Mouse (Mus musculus) heart, embryonic 12.5 days (tissue): ENCODE results near the gene Pbx3. TPM values are rescaled to one million over a fixed set of nuclear protein-coding genes. Genes with fewer than 3 reads are reported as not detected.

ENCODE experiments used
- ATAC-seq: fragments of 200-750 bp; cut with Nextera tagmentation; 2 replicates; pipeline ENCODE4 v1.8.0; 2017; ENCODE audit warnings: moderate TSS enrichment, moderate library complexity; ENCODE audit not compliant: insufficient number of reproducible peaks, low FRiP score
- H3K27ac ChIP-seq: fragments of 300-500 bp; sonication (generic); 2 replicates; pipeline ENCODE4 v1.5.1; 2016; ENCODE audit warnings: mild to moderate bottlenecking, moderate library complexity; ENCODE audit not compliant: poor library complexity, severe bottlenecking
- H3K27me3 ChIP-seq: fragments of 300-500 bp; sonication (generic); replicated peaks from 2 replicates; pipeline ENCODE4 v1.6.1; 2016; ENCODE audit warnings: mild to moderate bottlenecking, moderate library complexity
- H3K36me3 ChIP-seq: fragments of 300-500 bp; sonication (generic); 2 replicates; pipeline ENCODE4 v1.6.1; 2016; ENCODE audit warnings: mild to moderate bottlenecking, moderate library complexity
- H3K4me1 ChIP-seq: fragments of 300-500 bp; sonication (generic); replicated peaks from 2 replicates; pipeline ENCODE4 v1.6.1; 2016; ENCODE audit warnings: mild to moderate bottlenecking
- H3K4me2 ChIP-seq: fragments of 300-500 bp; sonication (generic); 2 replicates; pipeline ENCODE4 v1.6.1; 2016; ENCODE audit warnings: mild to moderate bottlenecking, moderate library complexity
- H3K4me3 ChIP-seq: fragments of 300-500 bp; sonication (generic); 2 replicates; pipeline ENCODE4 v1.5.1; 2016; ENCODE audit warnings: mild to moderate bottlenecking
- H3K9ac ChIP-seq: fragments of 300-500 bp; sonication (generic); 2 replicates; pipeline ENCODE4 v1.6.1; 2016; ENCODE audit warnings: mild to moderate bottlenecking, moderate library complexity
- H3K9me3 ChIP-seq: fragments of 300-500 bp; sonication (generic); replicated peaks from 2 replicates; pipeline ENCODE4 v1.6.1; 2016; ENCODE audit warnings: mild to moderate bottlenecking, moderate library complexity
- WGBS: fragments of 180-500 bp; shearing (Covaris S2); methylation state at CpG from one replicate; pipeline ENCODE4 v1.1.7; 2016; 5-methylcytosine and 5-hydroxymethylcytosine counted together
- polyA plus RNA-seq: library from polyadenylated mRNA; unstranded; fragments of >200 nt; fragmentation: Nextera tagmentation; extraction: Ambion mirVana; gene quantifications from 2 replicates; pipeline ENCODE4 v1.2.1, GENCODE M21; 2016

The Pbx3 gene
- polyA plus RNA-seq, 1 experiment from 2014 or later = 33.1 TPM

- Histone ChIP-seq H3K4me3 (no peak overlapping the region), H3K4me1 (peaks cover 3% of the 10 kb centered on the region), H3K36me3 (peaks cover 3% of the 10 kb centered on the region; the same call in 1 of the 2 replicates), H3K9ac (no peak overlapping the region), H3K4me2 (no peak overlapping the region), H3K27me3 (no peaks in the 10 kb centered on the region), H3K27ac (no peak overlapping the region), H3K9me3 (no peaks in the 10 kb centered on the region)
- ATAC-seq = no peak
- 87% methylated on average over 1 of the region's 1 CpGs for WGBS
These were observed 153.8 kb downstream of the Pbx3 start for GRCm38 (mm10) chr2:34219150-34219549.

DNA sequence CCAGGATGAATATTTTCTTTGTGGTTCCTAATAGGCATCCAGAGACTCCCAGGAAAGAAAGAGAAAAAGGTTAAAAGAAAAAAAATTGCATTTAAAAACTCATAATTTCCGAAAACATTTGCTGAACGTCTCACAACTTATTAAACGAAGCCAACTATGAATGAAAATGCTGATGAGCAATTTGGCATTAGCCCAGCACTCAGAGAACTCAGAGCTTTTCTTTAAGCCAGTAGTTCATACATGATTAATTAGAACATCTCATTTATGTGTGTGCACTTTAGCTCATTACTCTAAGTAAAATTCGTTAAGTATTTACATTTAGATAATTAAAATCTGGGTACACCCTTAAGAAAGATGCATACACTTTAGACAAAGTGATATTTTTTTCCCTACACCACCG, 155.3 kb downstream of the Pbx3 start:
- Histone ChIP-seq H3K9me3 (no peaks in the 10 kb centered on the region), H3K27me3 (no peaks in the 10 kb centered on the region), H3K4me2 (no peak overlapping the region), H3K9ac (no peak overlapping the region), H3K36me3 (0 out of 2 replicates have a peak, but pooled peaks cover 3% of the 10 kb centered on the region), H3K4me1 (no peaks in the 10 kb centered on the region), H3K4me3 (no peak overlapping the region), H3K27ac (no peak overlapping the region)
- no peak for ATAC-seq
- WGBS = 84% methylated on average over 5 of the region's 5 CpGs

DNA sequence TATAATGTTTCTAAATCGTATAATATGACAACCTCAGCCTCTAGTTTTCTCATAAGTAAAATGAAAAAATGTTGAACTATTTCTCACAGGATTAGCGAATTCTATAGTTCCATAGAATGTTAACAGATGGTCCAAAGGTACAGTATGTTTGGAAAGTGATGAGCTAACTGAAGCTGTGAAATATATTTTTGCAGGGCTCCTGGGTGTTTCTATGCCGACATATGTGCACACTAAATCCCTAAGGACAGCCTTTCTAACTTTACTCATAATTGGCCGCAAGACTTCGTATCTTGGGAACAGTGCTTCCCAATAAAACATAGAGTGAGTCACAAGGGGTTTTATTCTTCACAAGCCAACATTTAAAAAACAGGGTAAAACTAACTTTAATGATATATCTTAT, 157.4 kb downstream of the Pbx3 start:
- Histone ChIP-seq H3K4me2 (no peak overlapping the region), H3K4me1 (no peaks in the 10 kb centered on the region), H3K9ac (no peak overlapping the region), H3K9me3 (no peaks in the 10 kb centered on the region), H3K27me3 (no peaks in the 10 kb centered on the region), H3K36me3 (0 out of 2 replicates have a peak, but pooled peaks cover 7% of the 10 kb centered on the region), H3K27ac (no peak overlapping the region), H3K4me3 (no peak overlapping the region)
- no peak for ATAC-seq
- 89% methylated on average over 5 of the region's 5 CpGs for WGBS

DNA sequence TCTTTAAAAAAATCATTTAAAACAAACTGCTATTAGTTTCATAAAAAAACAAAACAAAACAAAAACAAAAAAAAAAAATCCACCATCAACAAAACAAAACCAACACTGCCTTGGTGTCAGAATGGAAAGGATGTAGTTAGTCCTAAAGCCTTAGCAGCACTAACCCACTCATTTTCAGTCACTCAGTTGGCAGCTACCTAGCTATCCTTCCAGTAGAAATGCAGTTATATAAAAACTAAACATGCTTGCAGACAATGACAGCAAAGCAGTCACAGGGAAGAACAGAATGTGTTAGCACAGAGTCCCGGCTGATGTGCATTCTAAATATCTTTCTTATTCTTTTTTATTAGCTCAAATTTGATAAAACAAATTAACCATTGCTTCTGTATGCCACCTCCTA, 160.5 kb downstream of the Pbx3 start:
- Histone ChIP-seq H3K27ac (no peak overlapping the region), H3K27me3 (no peaks in the 10 kb centered on the region), H3K9me3 (no peaks in the 10 kb centered on the region), H3K4me2 (no peak overlapping the region), H3K9ac (no peak overlapping the region), H3K36me3 (0 out of 2 replicates have a peak, but pooled peaks cover 10% of the 10 kb centered on the region), H3K4me3 (no peak overlapping the region), H3K4me1 (no peaks in the 10 kb centered on the region)
- no peak for ATAC-seq
- 83% methylated on average over 1 of the region's 1 CpGs for WGBS

DNA sequence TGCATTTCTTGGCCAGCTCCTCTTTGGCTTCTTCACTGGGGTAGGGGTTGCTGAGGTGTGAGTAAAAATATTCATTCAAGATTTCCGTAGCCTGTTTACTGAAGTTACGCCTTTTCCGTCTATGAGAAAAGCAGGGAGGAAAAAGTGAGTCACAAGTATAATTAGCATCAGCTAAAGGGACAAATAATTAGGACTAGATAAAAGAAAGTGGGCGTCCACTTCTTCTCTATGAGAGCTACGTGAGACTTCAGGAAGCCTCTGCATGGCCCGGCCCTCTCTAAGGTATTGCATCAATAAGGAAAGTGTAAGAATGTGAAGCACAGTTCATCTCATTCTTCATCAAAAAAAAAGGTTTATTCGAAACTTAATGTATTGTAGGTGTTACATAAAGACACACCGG, 168.1 kb downstream of the Pbx3 start:
- WGBS = 89% methylated on average over 8 of the region's 8 CpGs
- H3K27ac ChIP-seq = no peak overlapping the region
- peaks cover 21% of the 10 kb centered on the region for H3K36me3 ChIP-seq
- H3K9ac ChIP-seq = no peak overlapping the region
- H3K4me3 ChIP-seq = no peak overlapping the region
- ATAC-seq = no peak
- no peaks in the 10 kb centered on the region for H3K27me3 ChIP-seq
- H3K4me2 ChIP-seq = no peak overlapping the region
- no peaks in the 10 kb centered on the region for H3K9me3 ChIP-seq
- H3K4me1 ChIP-seq = no peaks in the 10 kb centered on the region

DNA sequence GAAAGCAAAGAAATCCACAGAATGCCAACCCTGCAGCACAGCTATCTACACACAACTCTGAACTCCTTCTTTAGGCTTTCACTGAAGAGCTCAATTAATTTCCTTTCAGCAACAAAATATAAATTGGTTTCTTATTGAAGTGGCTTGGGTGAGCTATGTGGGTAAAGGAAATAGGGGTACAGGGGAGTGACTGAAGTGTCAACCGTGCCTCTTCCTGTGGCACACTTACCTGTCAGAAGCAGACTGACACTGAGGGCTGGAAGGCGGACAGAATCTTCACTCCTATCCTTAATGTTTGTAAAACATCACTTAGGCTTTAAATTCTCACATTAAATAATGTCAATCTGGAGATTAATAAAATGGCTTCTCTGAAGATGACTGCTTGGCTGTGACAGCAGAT, 168.6 kb downstream of the Pbx3 start:
- ATAC-seq = no peak
- Histone ChIP-seq H3K27me3 (no peaks in the 10 kb centered on the region), H3K4me1 (no peaks in the 10 kb centered on the region)

GRCm38 (mm10) chr2:34193870-34194820, 178.8 kb downstream of the Pbx3 start:
- peaks cover 18% of the 10 kb centered on the region for H3K4me1 ChIP-seq
- no peaks in the 10 kb centered on the region for H3K27me3 ChIP-seq
- no peak overlapping the region for H3K27ac ChIP-seq
- peaks cover 6% of the 10 kb centered on the region; the same call in 1 of the 2 replicates for H3K36me3 ChIP-seq
- H3K4me2 ChIP-seq = no peak overlapping the region
- H3K9ac ChIP-seq = no peak overlapping the region
- no peak overlapping the region for H3K4me3 ChIP-seq
- no peak for ATAC-seq
- WGBS = 61% methylated on average over 8 of the region's 8 CpGs
- H3K9me3 ChIP-seq = no peaks in the 10 kb centered on the region

More for the DNA sequence above, 168.6 kb downstream of the Pbx3 start:
- Histone ChIP-seq H3K9ac (no peak overlapping the region), H3K4me2 (no peak overlapping the region), H3K9me3 (no peaks in the 10 kb centered on the region), H3K36me3 (peaks cover 21% of the 10 kb centered on the region), H3K27ac (no peak overlapping the region), H3K4me3 (no peak overlapping the region)
- WGBS = 88% methylated on average over 2 of the region's 2 CpGs

DNA sequence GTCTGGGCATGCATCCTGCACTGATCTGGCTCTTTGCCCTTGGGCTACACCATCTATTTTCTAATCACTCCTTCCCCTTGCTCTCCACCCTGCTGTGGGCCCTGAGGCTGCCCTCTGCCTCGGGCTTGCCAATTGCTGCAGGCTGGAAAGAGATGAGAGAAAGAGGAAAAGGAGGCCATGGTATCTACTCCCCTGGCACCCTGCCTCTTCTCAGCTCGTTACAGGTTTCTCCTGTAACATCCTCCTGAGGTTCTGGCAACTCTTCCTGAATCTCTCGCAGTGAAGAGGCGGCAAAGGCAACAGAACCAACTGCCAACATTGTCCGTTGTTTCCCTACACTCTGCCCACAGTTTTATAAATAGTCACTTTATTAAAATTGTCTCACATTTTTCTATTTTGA, 179.7 kb downstream of the Pbx3 start:
- Histone ChIP-seq H3K4me2 (no peak overlapping the region), H3K9me3 (no peaks in the 10 kb centered on the region), H3K4me1 (peaks cover 18% of the 10 kb centered on the region), H3K27me3 (no peaks in the 10 kb centered on the region), H3K36me3 (peaks cover 6% of the 10 kb centered on the region; the same call in 1 of the 2 replicates), H3K27ac (no peak overlapping the region), H3K4me3 (no peak overlapping the region), H3K9ac (no peak overlapping the region)
- ATAC-seq = no peak
- 56% methylated on average over 5 of the region's 5 CpGs for WGBS

DNA sequence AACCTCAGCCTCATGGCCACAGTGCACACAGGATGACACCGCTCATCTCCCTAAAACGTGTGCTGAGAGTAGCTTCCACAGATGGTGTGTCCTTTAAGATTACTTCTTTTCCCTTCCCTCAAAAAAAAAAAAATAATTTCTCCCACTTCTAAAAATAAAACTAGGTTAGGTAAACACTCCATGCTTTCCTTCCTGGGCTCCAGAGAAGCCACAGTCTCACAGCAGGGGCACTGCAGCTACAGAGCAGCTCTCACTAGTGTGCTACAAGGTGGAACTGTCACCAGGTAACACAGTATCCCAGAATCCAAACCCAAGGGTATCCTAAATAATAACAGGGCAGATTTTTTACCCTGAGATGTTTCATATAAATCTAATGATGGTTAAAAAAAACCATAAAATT, 185.6 kb downstream of the Pbx3 start:
- Histone ChIP-seq H3K27me3 (no peaks in the 10 kb centered on the region), H3K4me2 (no peak overlapping the region), H3K27ac (no peak overlapping the region), H3K9me3 (no peaks in the 10 kb centered on the region), H3K36me3 (0 out of 2 replicates have a peak, but pooled peaks cover 6% of the 10 kb centered on the region), H3K9ac (no peak overlapping the region), H3K4me1 (no peaks in the 10 kb centered on the region), H3K4me3 (no peak overlapping the region)
- 72% methylated on average over 2 of the region's 2 CpGs for WGBS
- ATAC-seq = no peak

- no peaks in the 10 kb centered on the region for H3K4me1 ChIP-seq
- H3K27ac ChIP-seq = no peak overlapping the region
- H3K36me3 ChIP-seq = peaks cover 12% of the 10 kb centered on the region; the same call in 1 of the 2 replicates
- H3K9ac ChIP-seq = no peak overlapping the region
- no peaks in the 10 kb centered on the region for H3K9me3 ChIP-seq
- WGBS = 88% methylated on average over 1 of the region's 1 CpGs
- no peak for ATAC-seq
- no peaks in the 10 kb centered on the region for H3K27me3 ChIP-seq
- no peak overlapping the region for H3K4me2 ChIP-seq
- no peak overlapping the region for H3K4me3 ChIP-seq
These were observed 191.3 kb downstream of the Pbx3 start for GRCm38 (mm10) chr2:34181600-34181999.

GRCm38 (mm10) chr2:34179299-34179698, 193.6 kb downstream of the Pbx3 start:
- Histone ChIP-seq H3K27ac (no peak overlapping the region), H3K4me1 (no peaks in the 10 kb centered on the region), H3K4me3 (no peak overlapping the region), H3K27me3 (no peaks in the 10 kb centered on the region), H3K9me3 (no peaks in the 10 kb centered on the region), H3K9ac (no peak overlapping the region), H3K36me3 (peaks cover 17% of the 10 kb centered on the region), H3K4me2 (no peak overlapping the region)
- WGBS = 88% methylated on average over 1 of the region's 1 CpGs
- no peak for ATAC-seq
